Mouse (Mus musculus) limb, embryonic 11.5 days (tissue): ENCODE data around the gene Acbd4. TPM values are rescaled to one million over a fixed set of nuclear protein-coding genes. Genes with fewer than 3 reads are reported as not detected.

Experiments
- ATAC-seq: fragments of 200-750 bp; cut with Nextera tagmentation; 2 replicates; pipeline ENCODE4 v1.8.0; 2017; ENCODE audit warnings: low read depth; ENCODE audit not compliant: insufficient number of reproducible peaks, low FRiP score, low TSS enrichment
- DNase-seq: peaks from one replicate; pipeline ENCODE4 v3.0.0-alpha.2; 2015; ENCODE audit warnings: low spot score
- H3K27ac ChIP-seq: fragments of 300-500 bp; sonication (generic); replicated peaks from 2 replicates; pipeline ENCODE4 v1.5.1; 2014; ENCODE audit warnings: low read depth, mild to moderate bottlenecking, low read length
- H3K27me3 ChIP-seq: fragments of 300-500 bp; sonication (generic); 2 replicates; pipeline ENCODE4 v1.6.1; 2014; ENCODE audit warnings: mild to moderate bottlenecking, low read length, mixed read lengths; ENCODE audit not compliant: control insufficient read depth, insufficient read depth
- H3K36me3 ChIP-seq: fragments of 300-500 bp; sonication (generic); 2 replicates; pipeline ENCODE4 v1.6.1; 2014; ENCODE audit warnings: mild to moderate bottlenecking, low read length, moderate library complexity, mixed read lengths; ENCODE audit not compliant: control insufficient read depth, insufficient read depth
- H3K4me1 ChIP-seq: fragments of 300-500 bp; sonication (generic); 2 replicates; pipeline ENCODE4 v1.6.1; 2014; ENCODE audit warnings: low read length, mixed read lengths; ENCODE audit not compliant: control insufficient read depth, insufficient read depth
- H3K4me2 ChIP-seq: fragments of 300-500 bp; sonication (generic); 2 replicates; pipeline ENCODE4 v1.6.1; 2014; ENCODE audit warnings: low read depth, mild to moderate bottlenecking, moderate library complexity; ENCODE audit not compliant: severe bottlenecking
- H3K4me3 ChIP-seq: fragments of 300-500 bp; sonication (generic); 2 replicates; pipeline ENCODE4 v1.5.1; 2014; ENCODE audit warnings: low read depth, low read length
- H3K9ac ChIP-seq: fragments of 300-500 bp; sonication (generic); 2 replicates; pipeline ENCODE4 v1.6.1; 2014; ENCODE audit warnings: mild to moderate bottlenecking, low read length
- H3K9me3 ChIP-seq: fragments of 300-500 bp; sonication (generic); 2 replicates; pipeline ENCODE4 v1.6.1; 2016; ENCODE audit warnings: low read length; ENCODE audit not compliant: control insufficient read depth
- WGBS: fragments of 180-500 bp; shearing (Covaris S2); extraction: QIAGEN DNeasy Blood & Tissue Kit; methylation state at CpG from one replicate; pipeline ENCODE4 v1.1.7; 2014; 5-methylcytosine and 5-hydroxymethylcytosine counted together
- polyA plus RNA-seq: library from polyadenylated mRNA; unstranded; fragments of >200 nt; fragmentation: Nextera tagmentation; extraction: Ambion mirVana; gene quantifications from 2 replicates; pipeline ENCODE4 v1.2.1, GENCODE M21; 2014

The Acbd4 gene
- polyA plus RNA-seq, 1 experiment from 2014 or later, result 5.2 TPM

GRCm38 (mm10) chr11:103076010-103076409, 25.5 kb upstream of the Acbd4 start:
- Histone ChIP-seq H3K4me2 (no peak overlapping the region), H3K4me1 (peaks cover 7% of the 10 kb centered on the region), H3K4me3 (no peak overlapping the region), H3K27me3 (peaks cover 14% of the 10 kb centered on the region), H3K27ac (no peak overlapping the region), H3K36me3 (no peaks in the 10 kb centered on the region), H3K9me3 (no peaks in the 10 kb centered on the region), H3K9ac (no peak overlapping the region)
- no peak for DNase-seq
- WGBS, result 90% methylated on average over 7 of the region's 7 CpGs
- no peak for ATAC-seq

DNA sequence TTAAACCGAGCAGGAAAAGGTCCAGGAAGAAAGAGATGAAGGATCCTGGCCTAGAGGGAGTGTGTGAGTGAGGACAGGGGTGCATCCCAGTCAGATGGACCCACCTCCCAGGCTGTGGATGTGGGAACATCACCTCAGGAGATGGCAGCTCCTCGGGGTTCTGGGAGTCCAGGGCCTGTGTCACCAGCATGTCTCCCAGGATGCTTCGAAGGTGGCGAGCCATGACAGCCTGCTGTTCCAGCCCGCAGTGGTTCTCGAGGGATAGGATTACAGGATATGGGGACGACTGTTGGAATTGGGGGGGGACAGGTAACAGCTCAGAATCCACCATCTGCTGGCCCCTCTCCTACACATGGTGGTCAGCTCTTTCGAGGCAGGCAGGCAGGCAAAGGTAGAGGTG, 24.9 kb upstream of the Acbd4 start:
- Histone ChIP-seq H3K36me3 (no peaks in the 10 kb centered on the region), H3K4me3 (no peak overlapping the region), H3K4me2 (no peak overlapping the region), H3K4me1 (peaks cover 7% of the 10 kb centered on the region), H3K27ac (no peak overlapping the region), H3K9ac (no peak overlapping the region), H3K9me3 (no peaks in the 10 kb centered on the region), H3K27me3 (peaks cover 17% of the 10 kb centered on the region)
- 82% methylated on average over 8 of the region's 8 CpGs for WGBS
- ATAC-seq (no peak), DNase-seq (no peak)

- no peak for DNase-seq
- H3K27me3 ChIP-seq, result peaks cover 17% of the 10 kb centered on the region
- no peaks in the 10 kb centered on the region for H3K9me3 ChIP-seq
- H3K27ac ChIP-seq, result no peak overlapping the region
- H3K9ac ChIP-seq, result no peak overlapping the region
- WGBS, result 78% methylated on average over 11 of the region's 11 CpGs
- no peak overlapping the region for H3K4me2 ChIP-seq
- H3K4me1 ChIP-seq, result peaks cover 7% of the 10 kb centered on the region
- H3K4me3 ChIP-seq, result no peak overlapping the region
- H3K36me3 ChIP-seq, result no peaks in the 10 kb centered on the region
- ATAC-seq, result no peak
These were observed 23.4 kb upstream of the Acbd4 start for GRCm38 (mm10) chr11:103078131-103078530.

- Histone ChIP-seq H3K36me3 (no peaks in the 10 kb centered on the region), H3K27ac (no peak overlapping the region), H3K4me2 (peak overlapping the region; percentile 65), H3K4me3 (peak overlapping the region; percentile 22), H3K27me3 (peaks cover 17% of the 10 kb centered on the region), H3K9ac (peak overlapping the region; percentile 27; the same call in 1 of the 2 replicates), H3K4me1 (peaks cover 7% of the 10 kb centered on the region), H3K9me3 (no peaks in the 10 kb centered on the region)
- WGBS, result under 1% methylated on average over 43 of the region's 43 CpGs
- peak; percentile 50 for DNase-seq
- no peak for ATAC-seq
These were observed 21.0 kb upstream of the Acbd4 start for GRCm38 (mm10) chr11:103080323-103081091.

- Histone ChIP-seq H3K36me3 (no peaks in the 10 kb centered on the region), H3K27me3 (peaks cover 17% of the 10 kb centered on the region), H3K9me3 (no peaks in the 10 kb centered on the region), H3K4me3 (no peak overlapping the region), H3K4me1 (peaks cover 7% of the 10 kb centered on the region), H3K27ac (no peak overlapping the region), H3K4me2 (no peak overlapping the region), H3K9ac (no peak overlapping the region)
- WGBS, result 61% methylated on average over 6 of the region's 6 CpGs
- no peak for ATAC-seq
- no peak for DNase-seq
These were observed 19.9 kb upstream of the Acbd4 start for GRCm38 (mm10) chr11:103081631-103082030.

DNA sequence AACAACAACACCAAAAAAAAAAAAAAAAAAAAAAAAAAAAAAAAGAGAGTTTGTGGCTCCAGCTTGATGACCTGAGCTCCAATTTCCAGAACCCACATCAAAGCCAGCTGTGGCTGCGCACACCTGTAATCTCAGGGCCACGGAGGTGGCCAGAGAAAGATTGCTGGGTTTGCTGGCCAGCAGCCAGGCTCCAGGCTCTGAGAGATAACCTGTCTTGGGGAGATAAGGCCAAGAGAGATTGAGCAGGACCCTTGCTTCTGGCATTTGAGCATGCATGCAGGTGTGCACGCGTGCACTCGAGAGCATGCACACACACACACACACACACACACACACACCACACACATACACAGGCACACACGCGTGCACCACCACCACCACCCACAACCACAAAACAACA, 8.2 kb upstream of the Acbd4 start:
- ATAC-seq, result no peak
- Histone ChIP-seq H3K9ac (no peak overlapping the region), H3K27me3 (no peaks in the 10 kb centered on the region), H3K4me1 (peaks cover 11% of the 10 kb centered on the region), H3K36me3 (no peaks in the 10 kb centered on the region), H3K9me3 (no peaks in the 10 kb centered on the region), H3K4me2 (no peak overlapping the region), H3K4me3 (no peak overlapping the region), H3K27ac (no peak overlapping the region)
- no peak for DNase-seq
- WGBS, result 96% methylated on average over 7 of the region's 7 CpGs

- ATAC-seq, result no peak
- Histone ChIP-seq H3K36me3 (no peaks in the 10 kb centered on the region), H3K4me1 (peaks cover 11% of the 10 kb centered on the region), H3K9ac (no peak overlapping the region), H3K4me3 (no peak overlapping the region), H3K9me3 (no peaks in the 10 kb centered on the region), H3K27me3 (no peaks in the 10 kb centered on the region), H3K4me2 (no peak overlapping the region), H3K27ac (no peak overlapping the region)
- 62% methylated on average over 20 of the region's 20 CpGs for WGBS
- no peak for DNase-seq
These were observed 7.3 kb upstream of the Acbd4 start for GRCm38 (mm10) chr11:103093862-103094833.

GRCm38 (mm10) chr11:103095107-103095670, 6.3 kb upstream of the Acbd4 start:
- 50% methylated on average over 9 of the region's 9 CpGs for WGBS
- ATAC-seq, result no peak
- Histone ChIP-seq H3K4me3 (no peak overlapping the region), H3K36me3 (no peaks in the 10 kb centered on the region), H3K27me3 (peaks cover 6% of the 10 kb centered on the region), H3K9me3 (no peaks in the 10 kb centered on the region), H3K27ac (no peak overlapping the region), H3K4me1 (peaks cover 14% of the 10 kb centered on the region), H3K9ac (no peak overlapping the region), H3K4me2 (no peak overlapping the region)
- no peak for DNase-seq
